Comparison of ENCODE assay signal across 19 mouse cellular contexts in genomic region chr7:30288046-30288445, GRCm38 (mm10). TPM values are rescaled to one million over a fixed set of nuclear protein-coding genes. Genes with fewer than 3 reads are reported as not detected.
"Had no signal": no experiment of that assay in that cellular context is flagged by ENCODE, and none has a peak within 500 bp of the region (broad histone marks: within the 10 kb centered on the region; RNA-seq: fewer than 3 reads in every experiment).

No protein-coding gene starts in this region.

- H3K4me1 ChIP-seq: liver, embryonic 13.5 days had no signal

- H3K4me2 ChIP-seq: liver, embryonic 13.5 days; midbrain, embryonic 13.5 days; neural tube, embryonic 13.5 days had no signal

- H3K36me3 ChIP-seq: liver, embryonic 13.5 days; midbrain, embryonic 13.5 days; neural tube, embryonic 13.5 days had no signal

- H3K27me3 ChIP-seq: neural tube, embryonic 13.5 days had no signal

- DNase-seq: kidney, postnatal 36 days; layer of hippocampus, postnatal 36 days; liver, embryonic 13.5 days; lung, adult 2 months; retina, postnatal 1 day; right cerebral cortex, postnatal 25 days; spleen, adult 18-20 months; thymus, adult 18-20 months; thymus, postnatal 14 days; thymus, postnatal 4 days had no signal

- H3K27ac ChIP-seq: kidney, postnatal 0 days; left cerebral cortex, adult 2 months; liver, embryonic 13.5 days; macrophage; midbrain, embryonic 10.5 days; midbrain, embryonic 13.5 days; neural tube, embryonic 13.5 days had no signal

- H3K9ac ChIP-seq: liver, embryonic 13.5 days; midbrain, embryonic 13.5 days; neural tube, embryonic 13.5 days had no signal

- ATAC-seq: midbrain, embryonic 13.5 days; midbrain, embryonic 16.5 days had no signal

- H3K4me3 ChIP-seq: left cerebral cortex, adult 2 months; liver, embryonic 13.5 days; midbrain, embryonic 10.5 days; midbrain, embryonic 13.5 days; myocyte; neural tube, embryonic 13.5 days had no signal

- H3K9me3 ChIP-seq: liver, embryonic 13.5 days; midbrain, embryonic 10.5 days; midbrain, embryonic 13.5 days; neural tube, embryonic 13.5 days had no signal

RNA-seq across cellular contexts. Expression of gene Clip3, which starts 3.5 kb away (rescaled TPM):
- polyA plus RNA-seq: macrophage had no signal

RNA-seq across cellular contexts. Expression of gene Thap8, which starts 8.2 kb away (rescaled TPM):
- polyA plus RNA-seq: liver, adult 2 months had no signal
